Mouse (Mus musculus): Measurements from ENCODE around the gene Ccdc77.

DNA sequence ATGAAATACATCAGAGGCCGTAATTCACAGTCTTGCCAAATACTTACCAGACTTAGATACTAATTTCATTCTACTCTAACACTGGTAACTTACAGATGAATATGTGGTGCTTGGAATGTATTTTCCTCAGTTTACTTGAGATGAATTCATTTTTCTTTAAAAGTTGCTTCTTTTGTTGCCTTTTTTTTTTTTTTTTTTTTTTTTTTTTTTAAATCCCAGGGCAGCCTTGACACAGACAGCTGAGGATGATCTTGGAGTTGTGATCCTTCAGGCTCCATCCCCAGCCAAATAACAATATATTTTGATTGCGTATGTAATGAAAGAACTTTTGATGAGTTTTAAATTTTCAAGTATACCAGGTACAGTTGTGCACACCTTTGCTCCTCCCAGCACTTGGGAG is 2.0 kb downstream of the Ccdc77 start:
- TF ChIP-seq CTCF (IDR thresholded peaks at IDR 0.05; ENCODE audit: low read depth) = no peak
- no peak for TF ChIP-seq EP300 (IDR thresholded peaks at IDR 0.05; ENCODE audit: low read depth)
